Mouse (Mus musculus): Measurements from ENCODE around the gene Inka1.

GRCm38 (mm10) chr9:108010385-108010784 is 24.7 kb upstream of the Inka1 start:
- TF ChIP-seq POLR2A (IDR thresholded peaks at IDR 0.05; ENCODE audit: insufficient read depth, low read depth, low read length) (no peak), CTCF (IDR thresholded peaks at IDR 0.05) (no peak)

Data from heart, adult 2 months (tissue).